Mouse (Mus musculus) embryonic stem cell, embryonic (primary cell): ENCODE results near the gene Cyp4f14.

ENCODE experiments used
- CTCF ChIA-PET, 4 experiments: fragments of 300-600 bp in 2 of 4; fragments of 350-600 bp in 2 of 4; sonication (Branson Sonifier 250); formaldehyde crosslinking; loops; one replicate each; lab custom pipeline; 2022; ENCODE audit warnings: inconsistent platforms in 2 of 4; lab: Charles Lee
- POLR2A ChIA-PET, 4 experiments: fragments of 300-600 bp in 2 of 4; fragments of 350-600 bp in 2 of 4; sonication (Branson Sonifier 250); formaldehyde crosslinking; loops; one replicate each; lab custom pipeline; 2022; ENCODE audit warnings: antibody characterized with exemption in 4 of 4, inconsistent platforms in 1 of 4; lab: Charles Lee

The Cyp4f14 gene

GRCm38 (mm10) chr17:32872696-32873095 is 44.4 kb downstream of the Cyp4f14 start:
- ChIA-PET CTCF (interaction anchor here in 3 of 4 experiments (1.0 to 1.5 kb wide), 3 partner anchors 18 to 433 kb away, joined by 3 to 12 read pairs (median 3); no protein-coding TSS in a partner anchor), POLR2A (interaction anchor here (0.7 to 3.8 kb wide), 16 partner anchors 8 to 1247 kb away, joined by 3 to 21 read pairs (median 3); partner anchors contain the start of genes Zfp870 (in 2 of the 4), Cyp4f13 (in 1 of the 4), H2-DMa (in 1 of the 4) and Zfp799 (in 1 of the 4))

- ChIA-PET CTCF (interaction anchor here in 3 of 4 experiments (0.6 to 1.5 kb wide), 5 partner anchors 19 to 1248 kb away, joined by 3 to 12 read pairs (median 3); no protein-coding TSS in a partner anchor), POLR2A (interaction anchor here in 3 of 4 experiments (0.7 to 3.8 kb wide), 17 partner anchors 8 to 1247 kb away, joined by 3 to 21 read pairs (median 4); partner anchors contain the start of genes Zfp870 (in 2 of the 3), Cyp4f13 (in 1 of the 3), H2-DMa (in 1 of the 3) and Zfp472 (in 1 of the 3))
Observed at GRCm38 (mm10) chr17:32872091-32872490, 45.1 kb downstream of the Cyp4f14 start.

- POLR2A ChIA-PET = interaction anchor here in 3 of 4 experiments (0.6 to 3.8 kb wide), 15 partner anchors 8 to 1248 kb away, joined by 3 to 21 read pairs (median 4); partner anchors contain the start of genes Zfp870 (in 2 of the 3), H2-DMa (in 1 of the 3), Zfp472 (in 1 of the 3) and Zfp799 (in 1 of the 3)
- CTCF ChIA-PET = interaction anchor here (0.6 to 1.1 kb wide), 4 partner anchors 80 to 681 kb away, joined by 3 to 12 read pairs (median 4); no protein-coding TSS in a partner anchor
Observed at GRCm38 (mm10) chr17:32871483-32871882, 45.7 kb downstream of the Cyp4f14 start.

- ChIA-PET POLR2A (interaction anchor here in 2 of 4 experiments (2.0 to 3.0 kb wide), 2 partner anchors 10 to 11 kb away, joined by 5 to 14 read pairs; no protein-coding TSS in a partner anchor), CTCF (interaction anchor here in 1 of 4 experiments (0.5 kb wide), 1 partner anchor 30 kb away, joined by 4 read pairs; no protein-coding TSS in a partner anchor)
Observed at GRCm38 (mm10) chr17:32867266-32867665, 49.9 kb downstream of the Cyp4f14 start.

DNA sequence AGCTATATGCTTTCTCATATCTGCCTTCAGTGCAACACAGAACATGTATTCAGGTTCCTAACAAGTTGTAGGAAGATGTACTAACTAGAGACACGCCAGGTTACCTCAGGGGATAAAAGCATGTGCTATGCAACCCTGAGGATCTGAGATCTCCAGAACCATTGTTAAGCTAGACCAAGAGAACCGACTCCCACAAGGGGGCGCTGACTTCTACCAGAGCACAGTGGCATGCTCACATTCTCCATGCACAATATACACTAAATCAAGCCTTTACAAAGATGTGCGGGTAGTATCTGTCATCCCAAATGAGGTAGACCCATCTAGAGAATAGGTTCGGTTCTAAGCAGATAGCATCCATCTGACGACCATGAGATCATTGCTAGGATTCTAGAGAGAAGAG is 60.4 kb downstream of the Cyp4f14 start:
- ChIA-PET POLR2A (interaction anchor here in 3 of 4 experiments (1.0 to 1.3 kb wide), 3 partner anchors 20 to 22 kb away, joined by 3 to 4 read pairs (median 3); no protein-coding TSS in a partner anchor), CTCF (interaction anchor here in 1 of 4 experiments (1.0 kb wide), 1 partner anchor 14 kb away, joined by 3 read pairs; no protein-coding TSS in a partner anchor)
